Mouse (Mus musculus) induced T-regulatory cell, adult 2 months (primary cell): Measurements from ENCODE around the gene Psmb6.

Experiments used
- DNase-seq: peaks from one replicate; pipeline ENCODE4 v3.0.0-alpha.2; 2012; ENCODE audit warnings: low read depth

Psmb6 gene

DNA sequence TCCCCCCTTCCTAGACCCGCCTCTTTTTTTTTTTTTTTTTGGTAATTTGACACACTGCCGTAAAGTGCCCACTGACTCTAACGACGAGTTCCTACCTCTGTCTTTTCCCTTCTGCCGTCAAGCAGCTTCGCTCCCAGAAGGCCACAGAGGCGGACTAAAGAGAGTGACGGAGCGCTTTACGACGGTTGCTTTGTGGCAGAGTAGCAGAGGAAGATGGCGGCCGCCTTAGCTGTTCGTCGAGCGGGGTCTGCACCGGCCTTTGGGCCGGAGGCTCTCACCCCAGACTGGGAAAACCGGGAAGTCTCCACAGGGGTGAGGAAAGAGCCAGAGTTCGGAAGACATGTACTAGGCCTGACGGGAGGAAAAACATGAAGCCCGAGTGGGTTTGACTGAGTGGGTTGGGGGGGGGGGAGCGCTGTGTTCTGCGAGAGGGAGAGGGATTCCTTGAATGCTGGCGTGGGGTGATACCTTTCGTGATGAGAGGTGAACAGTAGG, at the start of gene Psmb6:
Gene Psmb6 (plus strand): TSS at position 184 of the 495 bp plus-strand sequence.
- DNase-seq, result peak; percentile 97

DNA sequence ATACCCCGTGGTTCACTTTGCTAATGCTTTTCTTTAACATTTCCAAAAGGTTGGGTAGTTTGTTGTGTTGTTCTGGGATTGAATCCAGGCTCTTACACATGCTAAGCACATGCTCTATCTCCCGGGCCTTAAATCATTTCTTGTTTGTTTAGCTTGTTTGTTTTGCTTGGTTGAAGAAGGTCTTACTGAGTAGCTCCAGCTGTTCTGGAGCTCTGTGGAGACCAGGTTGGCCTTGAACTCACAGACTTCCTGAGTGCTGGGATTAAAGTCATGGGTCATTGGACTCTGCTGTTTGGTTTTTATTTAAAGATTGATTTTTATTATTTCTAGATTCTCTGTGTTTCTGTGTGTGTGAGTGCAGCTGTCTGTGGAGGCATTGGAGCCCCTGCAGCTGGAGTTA, 39.7 kb upstream of the Psmb6 start:
- no peak for DNase-seq

DNA sequence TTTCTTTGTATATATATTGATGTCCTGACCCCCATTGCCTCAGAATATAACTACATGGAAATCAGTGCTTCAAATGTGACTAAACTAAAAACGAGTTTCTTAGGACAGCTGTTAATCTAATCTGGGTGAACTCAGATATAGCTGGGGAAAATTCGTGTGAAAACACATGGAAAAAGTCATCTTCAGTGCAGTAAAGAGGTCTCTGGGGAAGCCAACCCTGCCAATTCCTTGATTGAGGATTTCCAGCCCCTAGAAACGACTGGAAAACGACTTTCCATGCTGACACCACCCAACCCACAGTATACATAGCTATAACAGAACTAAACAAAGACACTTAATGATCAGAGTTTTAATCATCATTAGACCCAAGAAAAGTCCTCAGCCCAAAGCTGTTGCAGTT, 37.4 kb upstream of the Psmb6 start:
- no peak for DNase-seq

DNA sequence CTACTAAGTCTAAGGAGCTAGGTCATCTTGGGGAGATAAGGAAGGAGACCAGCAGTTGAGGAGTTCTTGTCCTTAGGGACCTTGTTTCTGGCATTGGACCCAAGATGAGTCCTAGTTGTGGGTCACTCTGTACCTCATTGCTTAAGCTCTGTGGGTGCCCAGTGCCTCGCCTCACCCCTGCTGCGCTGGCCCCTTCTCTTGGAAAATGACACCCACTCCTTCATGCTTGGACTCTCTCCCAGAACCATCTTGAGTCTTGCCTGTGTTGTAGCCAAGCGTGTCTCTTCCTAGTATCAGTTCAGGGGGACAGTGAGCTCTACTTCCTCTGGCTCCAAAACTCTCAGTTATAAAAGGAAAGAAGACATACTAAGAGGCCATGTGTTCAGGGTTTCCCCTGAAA, 36.0 kb upstream of the Psmb6 start:
- no peak for DNase-seq

DNA sequence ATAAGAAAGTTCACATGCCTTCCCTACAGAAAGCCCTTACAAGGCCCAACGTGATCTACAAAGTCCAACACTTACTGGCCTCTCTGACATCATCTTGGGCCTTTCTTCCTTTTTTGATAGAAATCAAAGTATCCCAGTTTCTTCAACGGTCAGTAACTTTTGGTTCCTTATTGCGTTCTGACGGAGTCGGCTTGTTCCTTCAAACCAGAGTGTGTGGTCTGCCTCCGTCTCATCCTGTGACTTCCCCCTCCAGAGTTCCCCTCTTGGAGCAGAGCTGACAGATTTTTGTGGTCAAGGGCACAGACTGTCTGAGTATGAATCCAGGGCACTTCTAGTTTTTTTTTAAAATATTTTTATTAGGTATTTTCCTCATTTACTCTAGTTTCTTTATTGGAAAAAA, 35.5 kb upstream of the Psmb6 start:
- no peak for DNase-seq

DNA sequence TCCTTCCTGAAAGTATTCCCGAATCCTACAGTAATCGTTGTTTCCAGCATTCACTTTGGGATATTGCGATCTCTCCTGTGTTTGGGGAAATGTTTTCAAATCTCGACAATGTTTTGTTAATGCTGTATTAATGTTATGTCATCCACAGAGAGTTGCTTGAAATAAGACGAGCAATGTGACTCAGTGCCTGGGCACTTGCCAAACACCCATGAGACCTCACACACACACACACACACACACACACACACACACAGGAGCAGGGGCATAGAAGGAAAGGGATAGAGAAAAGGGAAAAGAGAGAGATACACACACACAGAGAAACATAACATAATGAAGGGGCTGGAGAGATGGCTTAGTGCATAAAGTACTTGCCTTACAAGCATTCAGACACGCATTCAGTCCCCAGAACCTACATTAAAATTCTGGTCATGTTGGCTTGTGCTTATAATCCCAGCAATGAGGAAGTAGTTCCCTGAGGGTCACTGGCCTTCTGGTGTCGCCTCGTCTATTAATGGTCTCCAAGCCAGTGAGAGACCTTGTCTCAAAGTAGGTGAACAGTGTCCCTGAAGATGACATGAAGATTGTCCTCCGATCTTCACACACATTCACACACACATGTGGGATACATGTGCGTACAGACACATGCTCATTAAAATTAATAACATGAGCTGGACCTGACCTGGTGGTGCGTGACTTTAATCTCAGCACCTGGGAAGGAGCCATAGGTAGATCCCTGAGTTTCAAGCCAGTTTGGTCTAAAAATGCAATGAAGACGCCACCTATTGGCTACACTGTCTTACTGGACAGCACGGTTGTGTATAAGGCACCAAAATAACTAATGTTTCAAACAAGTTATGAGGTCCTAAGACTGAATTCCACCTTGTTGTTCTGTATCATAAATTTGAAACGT, 25.3 kb upstream of the Psmb6 start:
- peak; percentile 47 for DNase-seq

DNA sequence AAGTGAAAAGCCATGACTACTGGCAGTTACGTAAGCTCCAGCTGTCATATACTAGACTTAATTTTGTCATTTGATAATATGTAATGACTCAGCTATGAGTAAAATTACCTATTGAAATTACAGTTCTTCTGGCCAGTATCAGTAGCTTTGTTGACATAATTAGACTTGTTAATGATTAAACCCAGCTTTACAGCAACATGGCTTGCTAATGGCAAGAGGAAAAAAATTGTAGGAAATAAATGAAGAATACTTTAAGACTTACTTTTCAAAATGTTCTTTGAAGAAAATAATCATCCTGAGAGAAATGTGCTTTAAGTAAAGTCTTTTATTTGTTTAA, 24.7 kb upstream of the Psmb6 start:
- DNase-seq, result no peak

DNA sequence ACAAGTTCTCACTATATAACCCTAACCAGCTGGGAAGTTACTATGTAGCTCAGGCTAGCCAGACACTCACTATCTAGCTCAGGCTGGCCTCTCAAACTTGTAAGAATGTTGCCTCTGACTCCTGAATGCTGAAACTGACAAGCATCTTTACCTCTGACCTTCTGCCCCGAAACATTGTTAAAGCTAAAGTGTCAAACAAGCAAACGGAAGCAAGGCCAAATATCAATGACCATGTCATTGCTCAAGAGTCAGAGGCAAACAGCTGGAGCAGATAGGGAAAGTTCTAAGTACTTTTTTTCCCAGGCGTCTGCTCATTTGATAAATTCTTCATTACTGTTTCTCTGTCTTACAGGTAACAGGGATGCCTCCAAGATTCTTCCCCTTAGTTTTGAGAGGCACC, 23.1 kb upstream of the Psmb6 start:
- no peak for DNase-seq

DNA sequence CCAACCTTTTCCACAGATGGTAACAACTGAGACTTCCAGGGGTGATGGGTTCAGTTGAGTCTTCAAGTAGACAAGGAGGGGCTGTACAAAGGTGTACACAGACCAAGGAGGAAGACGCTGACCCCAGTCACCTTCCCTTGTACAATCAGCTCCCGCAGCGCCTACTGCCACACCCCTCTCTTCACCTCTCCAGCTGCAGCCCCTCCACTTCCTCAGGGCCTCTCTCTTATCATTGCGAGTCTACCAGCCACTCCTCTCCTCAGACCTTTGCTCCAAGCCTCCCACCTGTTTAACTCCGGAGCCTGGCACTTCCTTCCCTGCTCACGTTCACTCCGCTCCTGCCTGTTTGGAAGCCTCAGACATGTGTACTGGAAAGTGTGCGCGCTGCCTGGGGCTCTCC, 20.2 kb upstream of the Psmb6 start, which contains the start of gene Tm4sf5:
Gene Tm4sf5 (plus strand): TSS at position 275 of the 400 bp plus-strand sequence.
- DNase-seq, result no peak

DNA sequence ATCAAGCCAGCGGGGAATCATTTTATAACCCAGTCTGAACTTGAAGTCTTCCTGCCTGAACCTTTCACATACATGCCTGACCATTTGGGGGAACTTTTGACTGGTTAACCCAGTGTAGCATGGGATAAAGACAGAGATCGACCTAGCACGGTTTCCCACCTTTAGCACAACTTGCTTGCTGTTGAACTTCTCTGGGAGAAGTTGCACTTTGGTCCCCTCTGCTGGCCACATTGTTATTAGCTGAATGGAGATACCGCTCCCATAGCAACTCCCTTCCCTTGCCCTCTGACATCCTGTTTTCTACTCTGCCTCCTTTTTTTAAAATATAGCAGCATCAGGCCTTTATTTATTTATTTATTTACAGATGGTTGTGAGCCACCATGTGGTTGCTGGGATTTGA, 18.8 kb upstream of the Psmb6 start:
- DNase-seq, result peak; percentile 89

DNA sequence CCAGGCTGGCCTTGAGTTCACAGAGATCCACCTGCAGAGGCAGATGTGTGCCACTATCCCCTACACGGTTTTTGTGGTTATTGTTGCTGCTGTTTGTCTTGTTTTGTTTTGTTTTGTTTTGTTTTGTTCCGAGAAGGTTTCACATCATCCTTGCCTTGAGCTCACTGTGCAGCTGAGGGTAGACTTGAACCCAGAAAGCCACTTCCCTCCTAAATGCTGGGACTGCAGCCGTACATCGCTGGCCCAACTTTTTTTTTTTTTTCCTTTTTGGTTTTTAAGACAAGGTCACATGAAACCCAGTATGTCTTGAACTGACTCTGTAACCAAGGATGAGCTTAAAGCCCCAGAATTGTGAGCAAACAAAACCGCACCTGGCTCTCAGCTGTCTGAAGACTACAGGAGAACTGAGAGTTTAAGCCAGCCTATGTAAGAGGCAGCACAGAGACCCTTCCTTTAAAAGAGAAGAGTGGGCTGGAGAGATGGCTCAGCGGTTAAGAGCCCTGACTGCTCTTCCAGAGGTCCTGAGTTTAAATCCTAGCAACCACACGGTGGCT, 18.1 kb upstream of the Psmb6 start:
- DNase-seq, result no peak

DNA sequence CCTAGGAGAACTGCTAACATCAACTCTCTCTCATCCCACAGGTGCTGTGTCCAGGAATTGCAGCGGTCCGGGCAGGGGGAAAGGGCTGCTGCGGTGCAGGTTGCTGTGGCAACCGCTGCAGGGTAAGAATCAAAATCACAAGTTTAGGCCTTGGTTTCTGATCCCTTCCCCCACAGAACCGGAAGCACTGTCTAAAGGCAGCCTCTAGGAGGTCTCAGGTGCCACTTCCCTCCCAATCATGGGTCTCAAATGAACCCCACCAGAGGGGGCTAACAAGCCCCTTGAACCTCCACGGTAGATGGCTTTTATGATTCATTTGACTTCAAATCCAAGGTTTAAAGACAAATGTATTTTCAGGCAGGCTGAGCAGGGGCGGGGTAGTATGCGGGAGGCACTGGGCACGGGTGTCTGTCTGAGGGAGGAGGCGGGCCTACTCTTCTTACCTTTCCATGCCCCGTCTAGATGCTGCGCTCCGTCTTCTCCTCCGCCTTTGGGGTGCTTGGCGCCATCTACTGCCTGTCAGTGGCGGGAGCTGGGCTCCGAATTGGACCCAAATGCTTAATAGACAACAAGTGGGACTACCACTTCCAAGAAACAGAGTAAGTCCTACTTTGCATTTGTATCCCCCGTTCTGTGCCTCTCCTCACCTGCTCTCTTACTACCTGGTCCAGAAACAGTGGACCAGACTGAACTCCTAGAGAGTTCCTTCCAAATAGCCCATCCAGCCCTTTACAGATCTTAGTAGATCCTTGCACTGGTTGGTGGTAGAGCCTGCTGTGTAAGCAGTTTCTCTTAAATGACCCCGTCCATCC, 15.2 kb upstream of the Psmb6 start:
- DNase-seq, result peak; percentile 86

DNA sequence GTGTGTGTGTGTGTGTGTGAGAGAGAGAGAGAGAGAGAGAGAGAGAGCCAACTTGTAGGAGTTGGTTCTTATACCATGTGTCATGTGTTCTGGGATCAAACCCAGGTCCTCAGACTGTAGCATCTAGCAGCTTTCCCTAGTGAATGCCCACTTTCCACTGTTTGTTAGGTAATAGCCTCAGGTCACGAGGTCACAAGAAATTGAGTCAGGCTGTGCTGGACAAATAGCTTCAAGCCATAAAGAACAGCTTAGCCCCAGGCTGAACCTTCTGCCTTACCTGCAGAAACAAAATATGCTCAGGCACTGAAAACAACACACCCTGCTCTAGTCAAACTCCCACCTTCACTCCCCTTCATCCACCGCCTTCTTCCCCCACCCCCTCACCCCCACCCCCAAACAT, 13.9 kb upstream of the Psmb6 start:
- no peak for DNase-seq

DNA sequence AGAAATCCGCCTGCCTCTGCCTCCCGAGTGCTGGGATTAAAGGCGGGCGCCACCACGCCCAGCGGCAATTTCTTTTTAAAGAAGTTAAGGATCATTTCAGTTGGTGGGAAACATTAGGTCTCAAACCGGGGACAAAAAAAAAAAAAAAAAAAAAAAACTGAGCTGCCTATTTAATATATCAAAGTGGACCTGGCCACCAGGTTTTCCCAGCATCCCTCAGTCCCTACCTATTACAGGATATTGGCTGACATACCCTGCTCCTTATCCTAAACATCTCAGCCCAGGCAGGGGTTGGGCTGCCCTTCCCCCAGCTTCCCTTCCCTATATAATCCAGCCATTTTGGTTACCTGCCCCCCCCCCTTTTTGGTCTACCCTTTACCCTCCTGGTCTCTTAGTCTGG, 13.3 kb upstream of the Psmb6 start:
- no peak for DNase-seq

DNA sequence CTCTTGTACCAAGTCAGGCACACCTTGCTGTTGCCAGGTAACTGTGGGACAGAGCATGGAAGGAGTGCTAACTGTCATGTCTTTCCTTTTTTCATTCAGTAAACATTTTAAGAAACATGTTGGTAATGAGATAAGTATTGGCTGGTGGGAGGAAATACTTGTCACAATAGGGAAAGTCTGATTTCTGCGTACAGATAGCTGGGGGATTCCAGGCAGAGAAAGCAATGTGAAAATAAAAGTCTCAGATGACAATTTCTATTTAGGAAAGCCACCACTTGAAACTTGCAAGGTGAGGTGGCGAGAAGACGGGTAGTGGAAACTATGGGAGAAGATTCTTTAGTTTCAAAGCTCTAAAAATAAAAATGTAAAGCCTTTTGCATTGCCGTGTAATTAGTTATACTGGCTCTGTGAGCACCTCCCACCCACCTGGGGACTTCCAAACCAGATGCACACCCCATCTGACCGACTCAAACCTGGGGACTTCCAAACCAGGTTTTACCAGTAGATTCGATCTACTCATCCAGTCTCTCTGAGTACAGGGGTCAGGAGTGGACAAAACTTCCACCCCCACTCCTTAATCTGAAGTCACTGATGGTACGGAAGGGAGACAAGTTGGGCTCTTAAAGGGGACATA, 12.3 kb upstream of the Psmb6 start:
- peak; percentile 72 for DNase-seq

DNA sequence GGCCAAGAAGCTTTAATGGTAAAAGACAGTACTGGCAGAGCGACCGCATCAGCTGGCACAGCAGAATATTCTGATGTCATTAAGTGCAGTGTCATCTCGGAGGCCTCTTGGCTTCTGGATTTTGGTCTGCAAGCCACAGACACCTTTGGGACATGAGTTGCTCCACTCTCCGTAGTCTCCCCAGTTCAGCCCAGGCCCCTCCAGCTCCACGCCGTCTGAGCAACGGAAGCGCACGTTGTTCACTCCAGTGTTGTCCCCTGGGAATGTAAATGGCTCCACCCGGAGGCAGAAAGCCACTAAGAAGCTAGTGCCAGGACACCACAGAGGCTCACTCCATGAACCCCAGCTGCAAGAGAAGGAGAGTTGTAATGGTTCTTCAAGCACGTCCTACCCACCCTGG, 11.6 kb upstream of the Psmb6 start:
- no peak for DNase-seq

DNA sequence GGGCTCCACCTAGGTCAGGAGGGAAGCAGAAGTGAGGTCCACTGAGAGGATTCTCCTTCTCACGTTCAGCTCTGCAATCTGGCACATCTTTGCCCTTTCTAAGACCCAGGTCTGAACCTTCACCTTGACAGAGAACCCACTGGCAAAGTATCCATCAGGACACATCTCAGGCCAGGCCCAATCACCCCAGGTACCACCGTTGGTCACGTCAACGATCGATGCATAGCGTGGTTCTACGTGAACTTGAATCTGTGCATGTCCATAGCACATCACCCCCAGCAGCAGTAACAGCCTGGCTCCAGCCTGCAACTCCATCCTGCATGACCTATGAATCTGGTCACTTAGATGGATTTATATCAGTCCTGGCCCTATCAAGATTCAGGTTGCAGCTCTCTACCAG, 10.9 kb upstream of the Psmb6 start, which contains the start of gene Vmo1:
Gene Vmo1 (minus strand): TSS at position 329 of the 400 bp plus-strand sequence.
- no peak for DNase-seq

DNA sequence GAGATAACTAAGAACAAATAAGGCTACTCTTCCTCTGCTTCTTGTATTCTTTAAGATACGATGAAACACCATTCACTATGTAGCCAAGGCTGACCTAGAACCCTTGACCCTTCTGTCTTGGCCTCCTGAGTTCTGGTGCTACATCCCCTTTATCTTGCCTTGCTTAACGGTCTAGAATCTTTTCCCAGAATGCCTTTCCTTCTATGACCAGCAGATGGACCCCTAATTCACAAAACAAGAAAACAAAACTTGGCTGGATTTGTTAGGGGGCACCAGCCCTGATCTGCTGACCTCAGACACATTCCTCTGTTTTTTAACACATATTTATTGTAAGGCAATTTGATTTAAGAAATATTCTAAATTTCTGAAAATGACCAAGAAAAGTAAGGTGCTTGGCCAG, 8.8 kb upstream of the Psmb6 start:
- DNase-seq, result peak; percentile 81

DNA sequence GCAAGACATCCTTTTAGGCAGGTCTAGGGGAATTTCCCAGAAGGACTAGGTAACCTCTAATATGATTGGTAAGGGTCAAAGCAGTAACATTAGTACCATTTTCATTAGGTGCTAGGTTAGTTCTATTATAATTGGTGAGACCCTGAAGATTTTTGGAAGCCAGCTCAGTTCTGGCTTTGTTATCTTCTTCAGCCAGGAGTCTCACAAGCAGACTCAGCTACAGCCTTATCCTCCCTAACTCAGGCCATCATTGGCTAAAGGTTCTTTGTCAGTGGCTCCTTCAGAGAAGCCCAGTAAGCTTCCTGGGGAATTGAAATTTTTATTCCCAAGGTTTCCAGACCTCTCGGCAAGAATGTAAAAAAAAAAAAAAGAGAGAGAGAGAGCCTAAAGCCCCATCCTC, 6.7 kb upstream of the Psmb6 start:
- DNase-seq, result no peak

DNA sequence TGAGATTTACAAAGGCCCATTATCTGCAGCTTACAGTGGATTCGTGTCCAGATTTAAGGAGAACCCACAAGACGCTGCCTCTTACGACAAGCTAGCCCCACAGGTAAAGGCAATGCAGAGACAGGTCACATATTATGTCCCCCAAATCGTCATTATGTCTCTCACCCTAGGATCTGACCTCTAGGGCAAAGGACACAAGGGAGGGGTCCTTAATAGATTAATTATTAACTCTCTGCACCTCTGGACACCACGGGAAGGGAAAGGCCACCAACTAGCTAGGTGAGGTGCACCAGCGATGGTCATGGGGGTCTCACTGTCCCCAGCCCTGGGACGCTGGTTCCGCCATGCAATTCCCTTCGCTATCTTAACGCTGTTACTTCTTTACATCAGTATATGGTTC, 6.2 kb upstream of the Psmb6 start, which contains the start of gene Gltpd2:
Gene Gltpd2 (plus strand): TSS at position 274 of the 400 bp plus-strand sequence.
- no peak for DNase-seq

DNA sequence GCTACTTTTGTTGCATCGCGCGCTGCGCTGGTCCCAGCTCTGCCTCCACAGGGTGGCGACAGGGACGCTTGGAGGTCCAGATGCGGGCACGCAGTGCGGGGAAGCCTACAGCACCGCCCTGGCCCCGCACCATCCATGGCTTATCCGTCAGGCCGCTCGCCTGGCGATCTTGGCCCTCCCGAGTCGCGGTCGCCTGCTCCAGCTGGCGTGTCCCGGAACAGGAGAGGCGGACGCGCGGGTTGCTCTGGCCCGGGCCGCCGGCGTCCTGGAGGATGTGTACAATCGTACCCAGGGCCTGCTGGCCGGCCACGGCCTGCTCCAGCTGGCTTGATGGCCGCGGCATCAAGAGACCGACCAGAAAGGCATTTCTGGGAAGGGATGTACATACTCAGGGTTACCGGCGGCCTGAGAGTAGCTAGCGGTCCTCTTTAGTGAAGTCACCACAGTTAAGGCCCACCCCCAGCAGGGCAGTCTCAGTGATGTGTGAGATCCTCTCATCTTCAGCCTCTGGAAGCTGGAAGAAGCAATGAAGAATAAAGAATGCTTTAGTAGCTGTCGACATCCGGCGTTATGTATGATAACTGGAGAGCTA, 4.9 kb upstream of the Psmb6 start:
- DNase-seq, result no peak
